Mouse (Mus musculus): ENCODE data around the gene Gbp3. TPM values are rescaled to one million over a fixed set of nuclear protein-coding genes. Genes with fewer than 3 reads are reported as not detected.

Gene Gbp3
- polyA plus RNA-seq, 1 experiment from 2014 or later: 2.1 TPM

- ATAC-seq (no peak), DNase-seq (ENCODE audit: low read depth, low spot score) (no peak)
- no peaks in the 10 kb centered on the region for H3K27me3 ChIP-seq
- ChIA-PET POLR2A (no interaction called here), CTCF (interaction anchor here (1.3 to 2.4 kb wide), 2 partner anchors 11 to 21 kb away, joined by 5 to 7 read pairs; partner anchors contain the start of gene Gbp2b)
- in situ Hi-C loops (cut with MboI; ENCODE audit: low pct_unique_long_range_greater_than_20kb): no loop called here
- TF ChIP-seq CTCF (IDR thresholded peaks at IDR 0.05): no peak
These were observed 23.2 kb downstream of the Gbp3 start for GRCm38 (mm10) chr3:142583067-142583466.

- TF ChIP-seq CTCF (IDR thresholded peaks at IDR 0.05): no peak
- no peaks in the 10 kb centered on the region for H3K27me3 ChIP-seq
- POLR2A ChIA-PET: no interaction called here
- in situ Hi-C loops (cut with MboI; ENCODE audit: low pct_unique_long_range_greater_than_20kb): no loop called here
- no peak for ATAC-seq
- CTCF ChIA-PET: interaction anchor here (1.0 to 1.3 kb wide), 2 partner anchors 21 to 27 kb away, joined by 3 read pairs; partner anchors contain the start of gene Gbp3
- DNase-seq (ENCODE audit: low read depth, low spot score): no peak
These were observed 27.6 kb downstream of the Gbp3 start for GRCm38 (mm10) chr3:142587386-142587785.

GRCm38 (mm10) chr3:142588888-142589287, 29.1 kb downstream of the Gbp3 start:
- ATAC-seq: no peak
- in situ Hi-C loops (cut with MboI; ENCODE audit: low pct_unique_long_range_greater_than_20kb): no loop called here
- H3K27me3 ChIP-seq: no peaks in the 10 kb centered on the region
- ChIA-PET CTCF (interaction anchor here (1.1 to 1.7 kb wide), 2 partner anchors 23 to 89 kb away, joined by 3 to 5 read pairs; no protein-coding TSS in a partner anchor), POLR2A (interaction anchor here (0.7 kb wide), 1 partner anchor 127 kb away, joined by 4 read pairs; no protein-coding TSS in a partner anchor)
- TF ChIP-seq CTCF (IDR thresholded peaks at IDR 0.05): no peak
- DNase-seq (ENCODE audit: low read depth, low spot score): no peak

- in situ Hi-C loops (cut with MboI; ENCODE audit: low pct_unique_long_range_greater_than_20kb): no loop called here
- ChIA-PET POLR2A (no interaction called here), CTCF (interaction anchor here (1.1 to 1.2 kb wide), 2 partner anchors 21 to 31 kb away, joined by 3 read pairs; no protein-coding TSS in a partner anchor)
- H3K27me3 ChIP-seq: no peaks in the 10 kb centered on the region
- no peak for TF ChIP-seq CTCF (IDR thresholded peaks at IDR 0.05)
- ATAC-seq (no peak), DNase-seq (ENCODE audit: low read depth, low spot score) (no peak)
These were observed 30.7 kb downstream of the Gbp3 start for GRCm38 (mm10) chr3:142590431-142591067.

GRCm38 (mm10) chr3:142594547-142594946, 34.7 kb downstream of the Gbp3 start, which contains the start of gene Gbp2b:
Gbp2b (plus strand) TSS chr3:142594847.
- DNase-seq (ENCODE audit: low read depth, low spot score): no peak
- ChIA-PET CTCF (interaction anchor here (1.6 kb wide), 1 partner anchor 11 kb away, joined by 7 read pairs; no protein-coding TSS in a partner anchor), POLR2A (interaction anchor here (1.0 kb wide), 1 partner anchor 9 kb away, joined by 3 read pairs; no protein-coding TSS in a partner anchor)
- no peak for ATAC-seq
- in situ Hi-C loops (cut with MboI; ENCODE audit: low pct_unique_long_range_greater_than_20kb): no loop called here
- TF ChIP-seq CTCF (IDR thresholded peaks at IDR 0.05): no peak
- H3K27me3 ChIP-seq: no peaks in the 10 kb centered on the region

GRCm38 (mm10) chr3:142597923-142598322, 38.1 kb downstream of the Gbp3 start:
- no peak for ATAC-seq
- ChIA-PET CTCF (interaction anchor here (1.0 kb wide), 1 partner anchor 37 kb away, joined by 3 read pairs; no protein-coding TSS in a partner anchor), POLR2A (no interaction called here)
- H3K27me3 ChIP-seq: no peaks in the 10 kb centered on the region
- DNase-seq (ENCODE audit: low read depth, low spot score): no peak
- in situ Hi-C loops (cut with MboI; ENCODE audit: low pct_unique_long_range_greater_than_20kb): no loop called here
- no peak for TF ChIP-seq CTCF (IDR thresholded peaks at IDR 0.05)

- POLR2A ChIA-PET: no interaction called here
- no peak for TF ChIP-seq CTCF (IDR thresholded peaks at IDR 0.05)
- H3K27me3 ChIP-seq: no peaks in the 10 kb centered on the region
These were observed 41.8 kb downstream of the Gbp3 start for GRCm38 (mm10) chr3:142601675-142602074.

GRCm38 (mm10) chr3:142618658-142619057, 58.8 kb downstream of the Gbp3 start:
- POLR2A ChIA-PET: no interaction called here
- no peaks in the 10 kb centered on the region for H3K27me3 ChIP-seq
- in situ Hi-C loops (cut with MboI; ENCODE audit: low pct_unique_long_range_greater_than_20kb): no loop called here
- TF ChIP-seq CTCF (IDR thresholded peaks at IDR 0.05): no peak
- ATAC-seq (no peak), DNase-seq (ENCODE audit: low read depth, low spot score) (no peak)
- CTCF ChIA-PET: interaction anchor here (0.7 to 11.6 kb wide), 13 partner anchors 12 to 167 kb away, joined by 3 to 155 read pairs (median 4); partner anchors contain the start of gene Gbp7

More at GRCm38 (mm10) chr3:142601675-142602074, 41.8 kb downstream of the Gbp3 start:
- DNase-seq (ENCODE audit: low read depth, low spot score): no peak
- in situ Hi-C loops (cut with MboI; ENCODE audit: low pct_unique_long_range_greater_than_20kb): no loop called here
- no peak for ATAC-seq
- CTCF ChIA-PET: interaction anchor here (1.1 to 10.8 kb wide), 6 partner anchors 9 to 107 kb away, joined by 3 to 155 read pairs (median 4); partner anchors contain the start of genes Gbp2 and Gbp3

- no peak for TF ChIP-seq CTCF (IDR thresholded peaks at IDR 0.05)
- ChIA-PET POLR2A (interaction anchor here (2.4 kb wide), 1 partner anchor 9 kb away, joined by 11 read pairs; no protein-coding TSS in a partner anchor), CTCF (interaction anchor here (0.6 to 11.6 kb wide), 14 partner anchors 11 to 270 kb away, joined by 3 to 155 read pairs (median 4); partner anchors contain the start of genes Gbp3, Gbp5 and Gbp7)
- ATAC-seq: no peak
- no peaks in the 10 kb centered on the region for H3K27me3 ChIP-seq
- no peak for DNase-seq (ENCODE audit: low read depth, low spot score)
- in situ Hi-C loops (cut with MboI; ENCODE audit: low pct_unique_long_range_greater_than_20kb): loop anchor here (5.0 kb wide), 1 partner anchor 127 kb away; the partner anchor contains the start of gene Gbp5
These were observed 59.8 kb downstream of the Gbp3 start for GRCm38 (mm10) chr3:142619606-142620005.

- in situ Hi-C loops (cut with MboI; ENCODE audit: low pct_unique_long_range_greater_than_20kb): loop anchor here (5.0 kb wide), 1 partner anchor 128 kb away; the partner anchor contains the start of gene Gbp5
- no peak for TF ChIP-seq CTCF (IDR thresholded peaks at IDR 0.05)
- CTCF ChIA-PET: interaction anchor here (0.6 to 11.6 kb wide), 27 partner anchors 8 to 271 kb away, joined by 3 to 155 read pairs (median 4); partner anchors contain the start of genes Gbp3, Gbp5 and Gbp7
- POLR2A ChIA-PET: interaction anchor here (0.6 to 2.4 kb wide), 3 partner anchors 10 to 572 kb away, joined by 3 to 11 read pairs (median 3); no protein-coding TSS in a partner anchor
- DNase-seq (ENCODE audit: low read depth, low spot score) (peak; percentile 71), ATAC-seq (peak; percentile 59)
- no peaks in the 10 kb centered on the region for H3K27me3 ChIP-seq
These were observed 60.5 kb downstream of the Gbp3 start, which contains the start of gene Gbp2 for GRCm38 (mm10) chr3:142620111-142620955. Gbp2 (plus strand) TSS chr3:142620602.

All from Patski (cell line).